Mouse (Mus musculus) liver, embryonic 14.5 days (tissue): ENCODE results near the gene Mff. TPM values are rescaled to one million over a fixed set of nuclear protein-coding genes. Genes with fewer than 3 reads are reported as not detected.
A peak's percentile ranks its signal among the peaks of the same experiment; 100 is the strongest.

ENCODE experiments used
- ATAC-seq: fragments of 200-750 bp; cut with Nextera tagmentation; 2 replicates; pipeline ENCODE4 v1.8.0; 2017; ENCODE audit warnings: moderate number of reproducible peaks, mild to moderate bottlenecking, moderate library complexity; ENCODE audit not compliant: insufficient read depth
- DNase-seq, 3 experiments: peaks; one replicate each; pipeline ENCODE4 v3.0.0-alpha.2; 2012 to 2013; ENCODE audit warnings: low read depth in 3 of 3, low spot score in 3 of 3
- H3K27ac ChIP-seq: fragments of 300-500 bp; sonication (generic); 2 replicates; pipeline ENCODE4 v1.5.1; 2014; ENCODE audit warnings: moderate library complexity, mild to moderate bottlenecking, control low read depth, inconsistent platforms
- H3K27me3 ChIP-seq: fragments of 300-500 bp; sonication (generic); 2 replicates; pipeline ENCODE4 v1.6.1; 2014; ENCODE audit warnings: mild to moderate bottlenecking, low read length, moderate library complexity; ENCODE audit not compliant: control insufficient read depth, insufficient read depth
- H3K36me3 ChIP-seq: fragments of 300-500 bp; sonication (generic); replicated peaks from 2 replicates; pipeline ENCODE4 v1.6.1; 2014; ENCODE audit warnings: low read depth; ENCODE audit not compliant: control insufficient read depth, insufficient read depth
- H3K4me1 ChIP-seq, 2 experiments: fragments of 200-500 bp in 1 of 2; fragments of 300-500 bp in 1 of 2; sonication (generic) in 1 of 2; replicated peaks; 2 replicates each; pipeline ENCODE4 v1.6.1; 2012 to 2014; ENCODE audit warnings: antibody characterized with exemption in 1 of 2, inconsistent platforms in 1 of 2, low read length in 1 of 2; ENCODE audit not compliant: control insufficient read depth in 2 of 2, insufficient read depth in 2 of 2
- H3K4me2 ChIP-seq: fragments of 300-500 bp; sonication (generic); 2 replicates; pipeline ENCODE4 v1.6.1; 2014; ENCODE audit warnings: low read depth, mild to moderate bottlenecking, control low read depth, moderate library complexity
- H3K4me3 ChIP-seq, 2 experiments: fragments of 200-500 bp in 1 of 2; fragments of 300-500 bp in 1 of 2; sonication (generic) in 1 of 2; 2 replicates each; pipeline ENCODE4 v1.5.1; 2012 to 2014; ENCODE audit warnings: low read depth in 2 of 2, low read length in 2 of 2, mild to moderate bottlenecking in 2 of 2, control low read depth in 1 of 2, inconsistent platforms in 1 of 2, moderate library complexity in 1 of 2; ENCODE audit not compliant: insufficient read depth in 1 of 2
- H3K9ac ChIP-seq: fragments of 300-500 bp; sonication (generic); replicated peaks from 2 replicates; pipeline ENCODE4 v1.6.1; 2014; ENCODE audit warnings: mild to moderate bottlenecking, control low read depth, moderate library complexity
- H3K9me3 ChIP-seq: fragments of 300-500 bp; sonication (generic); 2 replicates; pipeline ENCODE4 v1.6.1; 2016; ENCODE audit warnings: low read length, mixed read lengths; ENCODE audit not compliant: control insufficient read depth
- CTCF ChIP-seq: IDR thresholded peaks from 2 replicates; pipeline ENCODE4 v1.5.1; 2016; ENCODE audit warnings: antibody characterized with exemption, low read depth, control low read depth
- EP300 ChIP-seq: IDR thresholded peaks from 2 replicates; pipeline ENCODE4 v1.6.1; 2016; ENCODE audit warnings: antibody characterized with exemption, low read depth
- WGBS: fragments of 180-500 bp; shearing (Covaris S2); extraction: QIAGEN DNeasy Blood & Tissue Kit; methylation state at CpG from one replicate; pipeline ENCODE4 v1.1.7; 2014; ENCODE audit not compliant: insufficient replicate concordance; 5-methylcytosine and 5-hydroxymethylcytosine counted together
- polyA plus RNA-seq, 2 experiments: library from polyadenylated mRNA; depleted of rRNA in 1 of 2; stranded (reverse) in 1 of 2; unstranded in 1 of 2; fragments of >200 nt; fragmentation: Nextera tagmentation in 1 of 2; extraction: Ambion mirVana in 1 of 2; gene quantifications; 2 replicates each; pipeline versions ENCODE4 v1.2.1 to v1.2.3; 2012 to 2014

Mff gene
- polyA plus RNA-seq, 2 experiments = 82.1 to 197 TPM

GRCm38 (mm10) chr1:82779388-82779966, 54.8 kb downstream of the Mff start:
- TF ChIP-seq EP300 (no peak), CTCF (no peak)
- 62% methylated on average over 6 of the region's 6 CpGs for WGBS
- no peaks in the 10 kb centered on the region for H3K4me1 ChIP-seq
- ATAC-seq (no peak), DNase-seq (no peak)
- no peak overlapping the region for H3K4me2 ChIP-seq
- no peaks in the 10 kb centered on the region for H3K27me3 ChIP-seq
- H3K9ac ChIP-seq = no peak overlapping the region
- H3K4me3 ChIP-seq = no peak overlapping the region
- no peaks in the 10 kb centered on the region for H3K9me3 ChIP-seq
- H3K27ac ChIP-seq = no peak overlapping the region
- no peaks in the 10 kb centered on the region for H3K36me3 ChIP-seq

DNA sequence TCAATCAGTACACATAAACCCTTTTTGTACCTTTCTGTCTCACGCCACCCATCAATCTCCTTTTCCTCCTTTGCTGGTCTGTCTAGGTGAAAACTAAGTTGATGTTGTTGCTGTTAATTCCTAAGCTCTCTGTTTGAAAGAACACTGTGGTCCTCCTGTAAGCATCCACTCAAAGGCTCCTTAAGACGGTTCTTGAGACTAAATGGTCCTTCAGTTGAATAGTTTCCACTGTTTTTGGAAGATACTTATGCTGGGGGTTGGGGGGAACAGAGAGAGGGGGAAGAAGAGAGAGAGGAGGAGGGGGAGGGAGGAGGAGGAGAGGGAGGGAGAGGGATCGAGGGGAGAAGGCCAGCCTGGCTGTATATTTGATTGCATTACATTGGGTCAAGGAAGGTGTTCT, 58.9 kb downstream of the Mff start:
- no peak overlapping the region for H3K27ac ChIP-seq
- DNase-seq (no peak), ATAC-seq (no peak)
- no peak overlapping the region for H3K4me2 ChIP-seq
- H3K9me3 ChIP-seq = no peaks in the 10 kb centered on the region
- no peak overlapping the region for H3K9ac ChIP-seq
- 40% methylated on average over 3 of the region's 3 CpGs for WGBS
- H3K27me3 ChIP-seq = no peaks in the 10 kb centered on the region
- TF ChIP-seq CTCF (no peak), EP300 (no peak)
- no peaks in the 10 kb centered on the region; a peak in 1 of 4 replicates for H3K4me1 ChIP-seq
- no peaks in the 10 kb centered on the region for H3K36me3 ChIP-seq
- H3K4me3 ChIP-seq = no peak overlapping the region

- WGBS = 63% methylated on average over 6 of the region's 6 CpGs
Observed at GRCm38 (mm10) chr1:82785546-82785945, 60.9 kb downstream of the Mff start.

GRCm38 (mm10) chr1:82787414-82787813, 62.7 kb downstream of the Mff start:
- TF ChIP-seq EP300 = no peak
- peak; percentile 82 for TF ChIP-seq CTCF
- ATAC-seq (peak; percentile 44; the same call in 1 of the 2 replicates), DNase-seq (peak in 1 of 3 experiments; percentile 37)
- WGBS = 7% methylated on average over 2 of the region's 2 CpGs
- H3K27ac ChIP-seq = no peak overlapping the region
- no peaks in the 10 kb centered on the region for H3K27me3 ChIP-seq
- H3K9ac ChIP-seq = no peak overlapping the region
- H3K9me3 ChIP-seq = no peaks in the 10 kb centered on the region
- no peak overlapping the region for H3K4me3 ChIP-seq
- peaks cover 2 to 4% of the 10 kb centered on the region in 2 experiments; a peak in 3 of 4 replicates for H3K4me1 ChIP-seq
- H3K36me3 ChIP-seq = no peaks in the 10 kb centered on the region
- no peak overlapping the region for H3K4me2 ChIP-seq

More at GRCm38 (mm10) chr1:82785546-82785945, 60.9 kb downstream of the Mff start:
- no peaks in the 10 kb centered on the region for H3K9me3 ChIP-seq
- H3K4me1 ChIP-seq = no peaks in the 10 kb centered on the region; a peak in 1 of 4 replicates
- H3K4me3 ChIP-seq = no peak overlapping the region
- DNase-seq (no peak), ATAC-seq (0 out of 2 replicates have a peak, but pooled peaks have one; percentile 43)
- no peak overlapping the region for H3K9ac ChIP-seq
- TF ChIP-seq EP300 = no peak
- no peak for TF ChIP-seq CTCF
- H3K27ac ChIP-seq = no peak overlapping the region
- H3K4me2 ChIP-seq = no peak overlapping the region
- no peaks in the 10 kb centered on the region for H3K27me3 ChIP-seq
- H3K36me3 ChIP-seq = no peaks in the 10 kb centered on the region

DNA sequence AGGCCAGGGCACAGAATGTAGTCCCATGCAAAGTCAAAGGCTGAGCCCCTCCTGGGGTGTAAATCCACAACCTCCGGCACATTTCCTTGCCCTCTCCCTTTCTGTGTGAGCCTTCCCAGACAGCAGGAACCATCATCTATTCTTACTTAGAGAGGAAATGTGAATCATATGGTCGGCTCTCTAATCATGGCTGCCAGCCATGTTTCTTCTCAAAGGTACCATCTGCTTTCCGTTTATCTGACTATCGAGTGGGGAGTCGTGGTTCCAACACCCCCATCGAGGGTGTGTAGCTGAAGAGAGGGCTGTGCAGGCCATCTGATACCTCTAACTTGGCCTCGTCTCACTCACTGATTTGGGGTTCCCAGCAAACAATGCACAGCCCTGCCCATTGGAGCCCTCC, 63.4 kb downstream of the Mff start:
- Histone ChIP-seq H3K4me1 (peaks cover 4 to 6% of the 10 kb centered on the region in 2 experiments; a peak in 3 of 4 replicates), H3K27ac (no peak overlapping the region), H3K27me3 (no peaks in the 10 kb centered on the region), H3K4me2 (no peak overlapping the region), H3K4me3 (no peak overlapping the region), H3K9me3 (no peaks in the 10 kb centered on the region), H3K9ac (no peak overlapping the region), H3K36me3 (no peaks in the 10 kb centered on the region)
- DNase-seq (no peak), ATAC-seq (no peak)
- TF ChIP-seq EP300 (no peak), CTCF (no peak)
- 47% methylated on average over 7 of the region's 7 CpGs for WGBS
